Mouse (Mus musculus) stomach, postnatal 0 days (tissue): ENCODE measurements around the gene Ncln. TPM values are rescaled to one million over a fixed set of nuclear protein-coding genes. Genes with fewer than 3 reads are reported as not detected.

Experiments used
- ATAC-seq: fragments of 200-750 bp; cut with Nextera tagmentation; 2 replicates; pipeline ENCODE4 v1.8.0; 2017; ENCODE audit not compliant: low FRiP score, low TSS enrichment
- DNase-seq: peaks from one replicate; pipeline ENCODE4 v3.0.0-alpha.2; 2016; ENCODE audit warnings: low spot score
- H3K27ac ChIP-seq: fragments of 300-500 bp; sonication (generic); replicated peaks from 2 replicates; pipeline ENCODE4 v1.5.1; 2014; ENCODE audit warnings: mild to moderate bottlenecking, control low read depth
- H3K27me3 ChIP-seq: fragments of 300-500 bp; sonication (generic); 2 replicates; pipeline ENCODE4 v1.6.1; 2014; ENCODE audit warnings: low read length; ENCODE audit not compliant: control insufficient read depth, insufficient read depth
- H3K36me3 ChIP-seq: fragments of 300-500 bp; sonication (generic); 2 replicates; pipeline ENCODE4 v1.6.1; 2014; ENCODE audit warnings: low read length, mixed read lengths; ENCODE audit not compliant: control insufficient read depth, insufficient read depth
- H3K4me1 ChIP-seq: fragments of 300-500 bp; sonication (generic); replicated peaks from 2 replicates; pipeline ENCODE4 v1.6.1; 2014; ENCODE audit warnings: antibody characterized with exemption; ENCODE audit not compliant: control insufficient read depth, insufficient read depth
- H3K4me2 ChIP-seq: fragments of 300-500 bp; sonication (generic); replicated peaks from 2 replicates; pipeline ENCODE4 v1.6.1; 2014; ENCODE audit warnings: low read depth, mild to moderate bottlenecking, control low read depth, moderate library complexity
- H3K4me3 ChIP-seq: fragments of 300-500 bp; sonication (generic); 2 replicates; pipeline ENCODE4 v1.5.1; 2014; ENCODE audit warnings: low read depth, low read length, control low read depth
- H3K9ac ChIP-seq: fragments of 300-500 bp; sonication (generic); 2 replicates; pipeline ENCODE4 v1.6.1; 2014; ENCODE audit warnings: mild to moderate bottlenecking, low read length, control low read depth, mixed read lengths
- H3K9me3 ChIP-seq: fragments of 300-500 bp; sonication (generic); 2 replicates; pipeline ENCODE4 v1.6.1; 2016; ENCODE audit warnings: low read length; ENCODE audit not compliant: control insufficient read depth
- CTCF ChIP-seq: IDR thresholded peaks from 2 replicates; pipeline ENCODE4 v1.5.1; 2016; ENCODE audit warnings: antibody characterized with exemption, low read depth, mild to moderate bottlenecking, moderate library complexity
- EP300 ChIP-seq: optimal IDR thresholded peaks from 2 replicates; pipeline ENCODE3; 2016; ENCODE audit warnings: antibody characterized with exemption
- WGBS: fragments of 180-500 bp; shearing (Covaris S2); extraction: QIAGEN DNeasy Blood & Tissue Kit; methylation state at CpG from one replicate; pipeline ENCODE4 v1.1.7; 2014; 5-methylcytosine and 5-hydroxymethylcytosine counted together
- polyA plus RNA-seq: library from polyadenylated mRNA; unstranded; fragments of >200 nt; fragmentation: Nextera tagmentation; extraction: Ambion mirVana; gene quantifications from 2 replicates; pipeline ENCODE4 v1.2.1, GENCODE M21; 2015

Gene Ncln
- polyA plus RNA-seq, 1 experiment from 2014 or later: 37.0 TPM

DNA sequence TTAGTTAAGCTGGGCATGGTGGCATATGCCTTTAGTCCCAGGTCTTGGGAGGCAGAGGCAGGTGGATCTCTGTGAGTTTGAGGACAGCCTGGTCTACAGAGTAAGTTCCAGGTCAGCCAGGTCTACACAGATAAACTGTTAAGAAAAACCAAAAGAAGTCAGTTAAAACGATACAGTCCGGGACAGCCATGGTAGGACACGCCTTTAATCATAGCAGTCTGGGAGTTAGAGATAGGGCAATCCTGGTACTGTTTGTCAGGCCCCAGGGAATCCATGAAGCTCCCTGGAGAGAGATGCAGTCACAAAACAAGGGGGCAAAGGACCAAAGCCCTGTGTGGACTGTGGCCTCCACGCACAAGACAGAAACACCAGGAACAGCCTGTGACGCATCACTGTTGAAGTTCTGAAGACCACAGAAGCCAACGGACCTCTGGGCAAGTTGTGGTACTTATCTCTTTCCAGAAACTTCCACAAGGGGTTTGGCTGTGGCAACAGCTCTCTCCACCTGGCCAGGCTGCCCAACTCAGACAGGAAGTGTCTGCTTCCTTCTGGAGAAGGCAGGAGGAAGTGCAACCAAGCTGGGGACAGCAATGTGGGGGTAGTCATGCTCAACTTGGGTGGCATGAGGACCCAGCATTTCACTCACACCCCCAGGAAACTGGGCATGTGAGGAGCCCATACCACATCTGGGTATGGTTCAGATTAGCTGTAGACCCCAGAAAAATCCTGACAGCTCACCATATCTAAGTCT lies 23.2 kb upstream of the Ncln start:
- WGBS: 74% methylated on average over 6 of the region's 6 CpGs
- Histone ChIP-seq H3K4me1 (no peaks in the 10 kb centered on the region), H3K9me3 (no peaks in the 10 kb centered on the region), H3K4me3 (no peak overlapping the region), H3K27ac (no peak overlapping the region), H3K4me2 (no peak overlapping the region), H3K9ac (no peak overlapping the region), H3K27me3 (no peaks in the 10 kb centered on the region), H3K36me3 (no peaks in the 10 kb centered on the region)
- DNase-seq (no peak), ATAC-seq (no peak)
- TF ChIP-seq EP300 (no peak), CTCF (no peak)

DNA sequence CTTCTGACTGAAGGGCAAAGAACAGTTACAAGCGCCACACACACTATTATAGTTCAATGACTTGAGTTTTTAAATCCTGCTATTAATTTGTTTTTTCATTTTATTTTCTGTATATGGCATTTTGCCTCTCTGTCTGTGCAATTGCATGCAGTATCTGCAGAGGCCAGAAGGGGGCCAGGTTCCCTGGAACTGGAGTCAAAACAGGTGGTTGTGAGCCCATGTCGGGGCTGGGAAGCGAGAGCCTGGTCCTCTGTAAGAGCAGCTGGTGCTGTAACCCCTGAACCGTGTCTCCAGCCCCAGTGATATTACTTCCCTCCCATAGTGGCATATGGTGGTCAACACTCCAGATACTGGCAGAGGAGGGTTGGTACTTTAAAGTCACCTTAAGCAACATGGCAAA lies 22.4 kb upstream of the Ncln start:
- peak; percentile 48; the same call in 1 of the 2 replicates for ATAC-seq
- peak; percentile 77 for DNase-seq
- TF ChIP-seq EP300 (no peak), CTCF (peak; percentile 81)

GRCm38 (mm10) chr10:81517227-81517626 lies 21.0 kb upstream of the Ncln start:
- Histone ChIP-seq H3K4me2 (no peak overlapping the region), H3K27ac (no peak overlapping the region), H3K9ac (no peak overlapping the region), H3K36me3 (no peaks in the 10 kb centered on the region), H3K4me3 (no peak overlapping the region), H3K27me3 (no peaks in the 10 kb centered on the region), H3K4me1 (no peaks in the 10 kb centered on the region), H3K9me3 (no peaks in the 10 kb centered on the region)
- 63% methylated on average over 8 of the region's 8 CpGs for WGBS
- no peak for TF ChIP-seq CTCF
- no peak for TF ChIP-seq EP300
- no peak for ATAC-seq
- no peak for DNase-seq

More for the DNA sequence above, 22.4 kb upstream of the Ncln start:
- WGBS: 15% methylated on average over 4 of the region's 4 CpGs
- no peaks in the 10 kb centered on the region for H3K4me1 ChIP-seq
- no peaks in the 10 kb centered on the region for H3K27me3 ChIP-seq
- no peak overlapping the region for H3K27ac ChIP-seq
- no peak overlapping the region for H3K4me2 ChIP-seq
- H3K9ac ChIP-seq: no peak overlapping the region
- H3K36me3 ChIP-seq: no peaks in the 10 kb centered on the region
- no peak overlapping the region for H3K4me3 ChIP-seq
- no peaks in the 10 kb centered on the region for H3K9me3 ChIP-seq

DNA sequence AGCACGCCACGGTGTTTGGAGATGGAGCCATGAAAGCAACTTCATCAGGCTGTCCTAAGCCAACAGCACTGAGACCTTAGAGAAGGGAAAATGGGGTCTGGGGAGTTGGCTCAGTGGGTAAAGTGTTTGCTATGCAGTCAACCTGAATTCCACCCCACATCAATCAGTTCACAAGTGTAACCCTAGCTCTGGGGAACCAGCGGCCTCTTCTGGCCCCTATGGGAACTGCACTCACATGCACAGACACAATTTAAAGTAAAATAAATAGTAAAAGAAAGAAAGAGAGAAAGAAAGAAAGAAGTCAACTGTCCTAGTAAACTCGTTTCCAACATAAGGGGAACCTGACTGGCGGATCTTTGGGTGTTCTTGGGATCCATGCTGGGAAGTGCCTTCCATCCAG lies 17.6 kb upstream of the Ncln start:
- H3K27me3 ChIP-seq: no peaks in the 10 kb centered on the region
- WGBS: 86% methylated on average over 5 of the region's 5 CpGs
- no peak overlapping the region for H3K4me2 ChIP-seq
- no peaks in the 10 kb centered on the region for H3K4me1 ChIP-seq
- TF ChIP-seq CTCF (peak; percentile 33), EP300 (no peak)
- DNase-seq (no peak), ATAC-seq (no peak)
- no peaks in the 10 kb centered on the region for H3K9me3 ChIP-seq
- no peak overlapping the region for H3K4me3 ChIP-seq
- no peak overlapping the region for H3K27ac ChIP-seq
- H3K9ac ChIP-seq: no peak overlapping the region
- no peaks in the 10 kb centered on the region for H3K36me3 ChIP-seq

GRCm38 (mm10) chr10:81510246-81510810 lies 14.1 kb upstream of the Ncln start:
- Histone ChIP-seq H3K27me3 (no peaks in the 10 kb centered on the region), H3K27ac (no peak overlapping the region), H3K36me3 (no peaks in the 10 kb centered on the region), H3K4me2 (no peak overlapping the region), H3K9me3 (no peaks in the 10 kb centered on the region), H3K9ac (no peak overlapping the region), H3K4me1 (no peaks in the 10 kb centered on the region), H3K4me3 (no peak overlapping the region)
- ATAC-seq (peak; percentile 36; the same call in 1 of the 2 replicates), DNase-seq (no peak)
- WGBS: 50% methylated on average over 14 of the region's 14 CpGs
- TF ChIP-seq CTCF (no peak), EP300 (no peak)

GRCm38 (mm10) chr10:81507691-81508489 lies 11.7 kb upstream of the Ncln start:
- DNase-seq: no peak
- WGBS: 60% methylated on average over 13 of the region's 13 CpGs

More at GRCm38 (mm10) chr10:81507691-81508489, 11.7 kb upstream of the Ncln start:
- no peaks in the 10 kb centered on the region for H3K4me1 ChIP-seq
- no peak overlapping the region for H3K4me3 ChIP-seq
- no peak for ATAC-seq
- no peak for TF ChIP-seq EP300
- no peak for TF ChIP-seq CTCF
- H3K4me2 ChIP-seq: no peak overlapping the region
- H3K9me3 ChIP-seq: no peaks in the 10 kb centered on the region
- no peak overlapping the region for H3K9ac ChIP-seq
- no peaks in the 10 kb centered on the region for H3K36me3 ChIP-seq
- no peaks in the 10 kb centered on the region for H3K27me3 ChIP-seq
- H3K27ac ChIP-seq: no peak overlapping the region
